Mouse (Mus musculus): ENCODE data around the gene Fam107b. TPM values are rescaled to one million over a fixed set of nuclear protein-coding genes. Genes with fewer than 3 reads are reported as not detected.

Fam107b gene
- 648 TPM for polyA plus RNA-seq (2017; shearing (Covaris generic))

GRCm38 (mm10) chr2:3570186-3570585 lies at the start of gene Fam107b:
Fam107b (plus strand) TSS chr2:3570488.

Other genes starting within 250 kb of the Fam107b start
- gene Rpp38, start 237.8 kb upstream of the Fam107b start, polyA plus RNA-seq (2017; shearing (Covaris generic)): 14.2 TPM
- gene Acbd7, start 234.3 kb upstream of the Fam107b start, polyA plus RNA-seq (2017; shearing (Covaris generic)): not detected
- not detected for gene Olah, start 173.3 kb upstream of the Fam107b start, polyA plus RNA-seq (2017; shearing (Covaris generic))
- not detected for gene Meig1, start 147.8 kb upstream of the Fam107b start, polyA plus RNA-seq (2017; shearing (Covaris generic))
- gene Dclre1c, start 146.4 kb upstream of the Fam107b start, polyA plus RNA-seq (2017; shearing (Covaris generic)): 21.8 TPM
- gene Suv39h2, start 95.5 kb upstream of the Fam107b start, polyA plus RNA-seq (2017; shearing (Covaris generic)): 5.5 TPM
- gene Gm45902, start 57.7 kb upstream of the Fam107b start, polyA plus RNA-seq (2017; shearing (Covaris generic)): 4.5 TPM
- 65.1 TPM for gene Hspa14, start 57.7 kb upstream of the Fam107b start, polyA plus RNA-seq (2017; shearing (Covaris generic))
- 0.97 TPM for gene Cdnf, start 57.5 kb upstream of the Fam107b start, polyA plus RNA-seq (2017; shearing (Covaris generic))